Mouse (Mus musculus) cerebellum, postnatal 36 days (tissue): ENCODE data around the gene Sbf2.
A peak's percentile ranks its signal among the peaks of the same experiment; 100 is the strongest.

ENCODE experiments used
- DNase-seq, 2 experiments: peaks; one replicate each; pipeline ENCODE4 v3.0.0; 2021 to 2022; ENCODE audit warnings: mixed read lengths in 2 of 2

Gene Sbf2

DNA sequence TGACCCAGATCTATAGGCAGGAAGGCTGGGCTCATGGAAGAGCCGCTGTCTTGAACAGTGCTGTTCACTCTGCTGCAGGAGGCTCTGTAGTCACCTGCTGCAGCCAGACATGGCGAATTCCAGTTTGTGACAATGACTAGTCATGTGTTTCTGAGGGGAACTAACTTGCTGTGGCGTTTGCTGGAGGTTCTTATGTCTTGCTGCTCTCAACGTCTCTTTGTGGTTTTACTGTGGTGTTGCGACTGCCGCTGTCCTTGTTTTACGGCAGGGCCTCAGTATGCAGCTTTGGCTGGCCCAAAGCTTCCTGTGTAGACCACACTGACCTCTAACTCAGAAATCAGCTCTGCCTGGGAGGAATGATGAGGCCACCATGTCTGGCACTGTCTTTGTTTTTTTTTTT, 344.3 kb downstream of the Sbf2 start:
- DNase-seq, result no peak

DNA sequence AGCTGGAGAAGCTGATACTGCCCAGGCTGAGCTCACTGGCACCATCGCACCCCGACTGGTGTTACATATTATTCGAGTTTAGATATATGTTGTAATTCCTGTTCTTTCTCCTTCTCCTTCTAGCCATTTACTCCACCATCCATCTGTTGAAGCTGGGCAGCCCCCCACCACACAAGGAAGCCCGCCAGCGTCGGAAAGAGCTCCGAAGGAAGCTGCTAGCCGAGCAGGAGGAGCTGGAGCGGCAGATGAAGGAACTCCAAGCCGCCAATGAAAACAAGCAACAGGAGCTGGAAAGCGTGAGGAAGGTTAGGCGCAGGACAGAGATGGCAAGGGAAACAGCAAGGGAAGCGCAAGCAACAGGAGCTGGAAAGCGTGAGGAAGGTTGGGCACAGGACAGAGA, 344.9 kb downstream of the Sbf2 start:
- DNase-seq, result no peak

DNA sequence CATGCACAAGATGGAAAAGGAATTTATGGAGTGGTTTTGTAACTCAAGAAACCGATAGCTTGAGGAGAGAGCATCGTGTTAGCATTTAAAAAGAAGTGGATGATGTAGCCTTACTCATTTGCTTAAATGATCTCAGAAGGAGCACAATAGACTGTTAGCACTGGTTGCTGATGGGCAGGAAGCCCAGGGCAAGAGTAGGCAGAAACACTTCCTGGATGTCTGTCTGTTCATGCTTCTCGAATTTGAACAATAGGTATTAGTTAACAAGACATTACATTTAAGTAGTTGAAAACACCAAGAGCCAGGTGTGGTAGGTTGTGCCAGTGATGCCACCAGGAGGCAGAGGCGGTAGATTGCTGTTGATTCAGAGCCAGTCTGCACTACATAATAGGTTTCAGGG, 346.2 kb downstream of the Sbf2 start:
- no peak for DNase-seq

DNA sequence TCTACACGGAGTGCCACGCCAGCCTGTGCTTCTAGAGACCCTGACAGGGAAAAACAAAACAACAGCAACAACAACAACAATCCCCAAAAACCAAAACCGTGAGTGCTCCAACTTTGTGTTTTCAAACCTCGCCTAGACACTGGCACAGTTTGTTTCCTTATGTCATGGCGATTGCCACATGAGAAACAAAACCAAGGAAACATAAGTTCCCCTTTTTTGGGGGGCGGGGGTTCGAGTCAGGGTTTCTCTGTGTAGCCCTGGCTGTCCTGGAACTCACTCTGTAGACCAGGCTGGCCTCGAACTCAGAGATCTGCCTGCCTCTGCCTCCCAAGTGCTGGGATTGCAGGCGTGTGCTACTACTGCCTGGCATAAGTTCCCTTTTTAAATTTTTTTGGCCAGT, 346.7 kb downstream of the Sbf2 start:
- DNase-seq, result no peak

DNA sequence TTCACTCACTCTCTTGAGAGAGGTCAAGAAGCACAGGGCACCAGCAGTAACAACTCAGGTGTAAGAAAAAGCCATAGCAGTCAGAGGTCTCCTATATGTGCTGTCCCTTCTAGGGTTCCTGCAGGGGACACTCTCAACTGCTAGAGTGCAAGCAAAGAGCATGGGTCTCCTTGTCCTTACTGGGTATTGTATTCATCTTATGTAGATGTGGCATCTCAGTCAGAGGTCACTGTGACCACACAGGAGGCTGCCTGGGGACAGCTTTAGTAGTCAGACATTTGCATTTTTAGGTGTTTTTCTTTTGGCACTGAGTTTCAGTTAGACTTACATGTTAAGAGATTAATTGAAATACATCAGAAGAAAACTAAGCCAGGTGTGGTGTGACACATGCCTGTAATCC, 347.7 kb downstream of the Sbf2 start:
- no peak for DNase-seq

DNA sequence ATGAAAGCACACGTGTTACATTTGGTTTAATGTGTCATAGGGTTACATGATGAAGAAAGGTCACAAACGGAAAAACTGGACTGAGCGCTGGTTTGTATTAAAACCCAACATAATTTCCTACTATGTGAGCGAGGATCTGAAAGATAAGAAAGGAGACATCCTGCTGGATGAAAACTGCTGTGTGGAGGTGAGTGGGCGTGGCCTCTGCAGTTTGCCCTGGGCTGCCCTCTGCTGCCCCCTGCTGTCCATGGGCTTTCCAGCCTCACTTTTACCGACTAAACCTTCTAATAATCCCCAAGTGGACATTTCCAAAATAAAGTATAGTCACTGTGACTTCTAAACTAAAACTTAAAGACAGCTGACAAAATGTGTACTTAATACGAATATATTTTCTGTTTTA, 348.9 kb downstream of the Sbf2 start:
- DNase-seq, result peak; percentile 75 to 77

DNA sequence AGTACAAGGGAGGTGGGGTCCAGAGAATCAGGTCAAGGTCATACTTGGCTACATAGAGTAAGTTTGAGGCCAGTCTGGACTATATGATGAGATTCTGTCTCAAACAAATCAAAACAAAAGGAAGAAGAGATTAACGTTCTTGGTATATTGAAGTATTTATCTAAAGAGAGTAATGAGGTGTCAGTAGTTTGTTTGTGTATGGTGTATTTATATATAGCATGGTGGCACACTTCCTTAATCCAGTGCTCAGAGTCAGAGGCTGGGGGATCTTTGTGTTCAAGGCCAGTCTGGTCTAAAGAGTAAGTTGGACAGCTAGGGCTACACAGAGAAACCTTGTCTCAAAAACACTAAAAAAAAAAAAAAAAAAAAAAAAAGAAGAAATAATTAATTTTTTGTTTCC, 351.2 kb downstream of the Sbf2 start:
- no peak for DNase-seq

DNA sequence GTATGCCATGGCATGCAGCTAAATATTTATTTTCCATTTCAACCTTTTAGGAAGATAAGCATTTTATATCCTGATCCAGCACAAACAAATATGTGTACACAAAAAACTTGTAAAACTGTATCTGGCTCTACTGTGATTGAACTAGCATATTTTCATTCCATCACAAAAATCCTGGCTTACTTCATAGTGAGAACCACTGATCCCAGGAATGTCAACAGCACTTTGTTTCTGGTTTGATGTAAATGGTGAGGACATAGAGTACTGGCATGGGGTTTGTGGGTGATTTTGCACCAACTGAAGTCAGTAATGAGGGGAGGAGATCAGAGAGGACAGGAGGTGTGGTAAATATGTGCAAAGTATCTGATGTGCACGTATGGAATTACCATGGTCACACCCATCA, 352.1 kb downstream of the Sbf2 start:
- DNase-seq, result no peak

DNA sequence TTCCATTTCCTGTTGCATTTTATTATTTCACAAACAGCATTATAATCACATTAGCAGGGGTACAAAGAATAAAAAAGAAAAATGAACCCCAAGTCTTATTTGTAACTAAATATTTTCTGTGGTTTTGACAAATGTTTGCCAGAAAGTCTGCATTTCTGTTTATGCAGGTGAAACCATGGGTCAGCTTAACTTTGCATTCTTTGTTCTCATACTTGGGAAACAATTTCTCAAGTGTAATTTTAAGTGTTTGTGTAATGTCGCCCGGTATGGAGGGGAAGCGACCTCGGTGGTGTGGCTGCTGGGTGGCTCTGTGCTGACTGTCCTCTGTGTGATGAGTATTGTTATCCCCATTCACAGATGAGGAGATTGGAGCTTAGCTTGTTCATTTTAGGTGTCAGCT, 352.9 kb downstream of the Sbf2 start:
- no peak for DNase-seq

DNA sequence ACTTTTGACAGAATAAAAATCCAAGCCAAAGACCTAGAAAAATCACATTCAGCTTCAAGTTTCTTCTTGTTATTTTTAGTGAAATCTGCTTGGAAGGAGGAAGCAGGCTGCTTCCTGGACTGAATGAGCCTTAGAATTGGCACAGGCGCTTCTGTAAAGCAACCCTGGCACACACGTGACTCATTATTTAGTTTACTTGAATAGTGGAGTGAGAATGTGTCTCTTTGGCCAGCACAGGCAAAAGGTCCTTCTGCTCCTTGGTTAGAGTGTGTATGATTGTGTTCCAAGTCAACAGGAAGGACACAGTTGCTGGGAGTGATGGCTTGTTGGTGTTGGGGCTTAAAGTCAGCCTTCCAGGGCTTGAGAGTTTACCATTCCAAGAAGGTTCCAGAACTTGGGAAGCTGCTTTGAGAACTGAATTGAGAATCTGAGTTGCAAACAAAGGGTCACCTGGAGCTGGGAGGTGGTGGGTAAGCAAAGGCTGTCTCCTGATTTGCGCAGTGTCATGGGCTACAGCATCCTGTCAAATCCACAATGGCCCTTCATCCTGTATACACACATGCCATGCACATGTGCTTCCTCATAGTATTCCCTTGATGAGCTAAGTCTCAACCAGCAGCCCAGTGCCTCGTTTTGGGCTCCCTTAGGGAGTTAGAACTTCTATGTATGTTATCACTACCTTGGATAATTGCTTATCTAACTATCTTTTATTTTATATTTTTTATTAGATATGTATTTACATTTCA, 354.6 kb downstream of the Sbf2 start:
- DNase-seq, result no peak

DNA sequence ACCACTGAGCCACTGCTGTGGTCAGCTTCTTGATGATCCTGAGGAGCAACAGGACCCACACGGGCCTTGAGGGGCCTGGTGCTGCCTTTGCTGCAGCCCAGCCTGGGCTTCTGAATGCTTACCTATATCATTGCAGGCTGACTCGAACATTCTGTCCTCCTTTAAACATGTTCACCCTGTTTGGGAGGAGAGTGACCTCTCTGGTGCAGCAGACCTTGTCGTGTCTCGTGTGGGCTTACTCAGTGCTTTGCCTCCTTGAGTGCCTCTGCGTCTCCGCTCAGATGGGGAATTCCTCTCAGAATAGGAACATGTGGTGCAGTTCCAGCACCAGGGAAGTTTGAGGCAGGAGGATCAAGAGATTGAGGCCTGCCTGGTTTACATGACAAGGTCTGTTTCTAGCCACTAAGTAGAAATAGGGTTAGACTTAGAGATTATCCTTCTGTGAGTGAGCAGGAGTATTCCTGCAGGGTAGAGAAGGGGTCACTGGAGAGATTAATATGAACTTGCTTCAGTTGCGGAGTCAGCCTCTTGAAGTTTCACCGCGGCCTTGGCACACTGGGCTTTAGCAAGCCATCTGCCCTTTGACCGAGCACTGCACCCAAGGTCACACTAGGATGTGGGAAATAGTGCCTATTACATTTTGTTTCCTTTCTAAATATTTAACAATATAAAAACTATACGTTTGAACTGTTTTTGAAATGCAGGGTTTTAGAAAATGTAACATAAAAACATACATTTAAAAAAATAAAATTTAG, 356.3 kb downstream of the Sbf2 start:
- no peak for DNase-seq
